Mouse (Mus musculus): ENCODE measurements around the gene Ift122. TPM values are rescaled to one million over a fixed set of nuclear protein-coding genes. Genes with fewer than 3 reads are reported as not detected.
A peak's percentile ranks its signal among the peaks of the same experiment; 100 is the strongest.

Ift122 gene
- total and polyA plus RNA-seq, 3 experiments, result 7.9 to 14.1 (median 8.6) TPM

GRCm38 (mm10) chr6:115909052-115909451 lies 55.8 kb downstream of the Ift122 start (continued):
- TF ChIP-seq KAT2A (IDR thresholded peaks at IDR 0.05; ENCODE audit: insufficient replicate concordance, low read length) (no peak), ETS1 (conservative IDR thresholded peaks at IDR 0.05; ENCODE audit: low read depth, low read length) (peak; percentile 81), ZMIZ1 (IDR thresholded peaks at IDR 0.05; ENCODE audit: low read depth, low read length) (no peak), E2F4 (IDR thresholded peaks at IDR 0.05; ENCODE audit: insufficient replicate concordance, low read depth, low read length) (no peak), JUND (conservative IDR thresholded peaks at IDR 0.05; ENCODE audit: low read depth, low read length) (peak; percentile 29; the same call in 1 of the 2 replicates), SMC3 (IDR thresholded peaks at IDR 0.05; ENCODE audit: low read depth, low read length) (no peak; the same call in 1 of the 2 replicates), CHD2 (IDR thresholded peaks at IDR 0.05; ENCODE audit: low read length) (peak; percentile 37; the same call in 1 of the 2 replicates), MAFK (IDR thresholded peaks at IDR 0.05; ENCODE audit: insufficient replicate concordance, low read length) (no peak), MYC (IDR thresholded peaks at IDR 0.05; ENCODE audit: low read depth, low read length) (no peak), TCF12 (IDR thresholded peaks at IDR 0.05; ENCODE audit: low read depth, low read length) (peak; percentile 40; the same call in 1 of the 2 replicates), ZC3H11A (IDR thresholded peaks at IDR 0.05; ENCODE audit: low read depth, low read length) (no peak), IRF4 (IDR thresholded peaks at IDR 0.05; ENCODE audit: low read depth, low read length) (peak; percentile 95)

GRCm38 (mm10) chr6:115909940-115910339 lies 56.7 kb downstream of the Ift122 start:
- Histone ChIP-seq H3K36me3 (replicated peaks in 1 of 2; ENCODE audit: control insufficient read depth in 1 of 2, insufficient read depth in 1 of 2, low read length in 1 of 2) (peaks cover 0 to 12% of the 10 kb centered on the region in 2 experiments), H3K27ac (ENCODE audit: insufficient read depth, low read depth) (peak overlapping the region; percentile 88), H3K4me1 (ENCODE audit: control insufficient read depth in 1 of 2, insufficient read depth in 2 of 2) (peaks cover 61 to 81% of the 10 kb centered on the region in 2 experiments), H3K4me3 (replicated peaks in 1 of 3; ENCODE audit: low read depth in 2 of 3, low read length in 2 of 3, poor library complexity in 1 of 3) (peak overlapping the region in 1 of 3 experiments; percentile 11), H3K9ac (ENCODE audit: insufficient read depth, low read depth) (0 out of 2 replicates have a peak overlapping the region, but pooled peaks have one; percentile 8), H3K27me3 (replicated peaks) (no peaks in the 10 kb centered on the region), H3K4me2 (ENCODE audit: insufficient read depth, low read depth, poor library complexity, severe bottlenecking) (no peak overlapping the region), H3K79me2 (replicated peaks; ENCODE audit: control insufficient read depth, extremely low read depth, insufficient read depth, poor library complexity, severe bottlenecking) (no peaks in the 10 kb centered on the region), H3K9me3 (replicated peaks; ENCODE audit: low read length) (no peaks in the 10 kb centered on the region)
- TF ChIP-seq TBP (conservative IDR thresholded peaks at IDR 0.05; ENCODE audit: low read depth, low read length) (no peak), IRF4 (IDR thresholded peaks at IDR 0.05; ENCODE audit: low read depth, low read length) (no peak), E2F4 (IDR thresholded peaks at IDR 0.05; ENCODE audit: insufficient replicate concordance, low read depth, low read length) (no peak), UBTF (IDR thresholded peaks at IDR 0.05; ENCODE audit: low read depth, low read length) (no peak), NRF1 (IDR thresholded peaks at IDR 0.05; ENCODE audit: low read depth, low read length) (no peak), NELFE (IDR thresholded peaks at IDR 0.05; ENCODE audit: low read depth, low read length) (no peak), USF1 (IDR thresholded peaks at IDR 0.05; ENCODE audit: low read depth, low read length) (no peak), PAX5 (IDR thresholded peaks at IDR 0.05; ENCODE audit: low read length) (no peak), ZC3H11A (IDR thresholded peaks at IDR 0.05; ENCODE audit: low read depth, low read length) (no peak), CTCF (conservative IDR thresholded peaks at IDR 0.05 in 1 of 2, IDR thresholded peaks at IDR 0.05 in 1 of 2; ENCODE audit: low read depth in 2 of 2, low read length in 2 of 2) (no peak), CHD1 (IDR thresholded peaks at IDR 0.05; ENCODE audit: low read depth, low read length) (no peak), MAFK (IDR thresholded peaks at IDR 0.05; ENCODE audit: insufficient replicate concordance, low read length) (no peak), MAX (IDR thresholded peaks at IDR 0.05; ENCODE audit: low read length) (no peak)
- DNase-seq (ENCODE audit: extremely low read depth), result peak; percentile 37
- dilution Hi-C loops (cut with MboI; ENCODE audit: extremely low pct_ligation_motif_present, extremely low pct_unique_long_range_greater_than_20kb, low sequenced_read_pairs), result no loop called here
- in situ Hi-C loops (cut with MboI; ENCODE audit: low pct_ligation_motif_present, low pct_unique_long_range_greater_than_20kb, low sequenced_read_pairs), result loop anchor here (5.0 kb wide), 1 partner anchor 32 kb away; the partner anchor contains the start of gene H1foo
